Mouse (Mus musculus): ENCODE data around the gene As3mt. TPM values are rescaled to one million over a fixed set of nuclear protein-coding genes. Genes with fewer than 3 reads are reported as not detected.

As3mt gene
- 36.4 TPM for polyA plus RNA-seq (2014; fragmentation: Illumina TruSeq; extraction: RNeasy Lipid Tissue Mini Kit (QIAGEN cat#74804); ENCODE audit: low read depth, low replicate concordance)

DNA sequence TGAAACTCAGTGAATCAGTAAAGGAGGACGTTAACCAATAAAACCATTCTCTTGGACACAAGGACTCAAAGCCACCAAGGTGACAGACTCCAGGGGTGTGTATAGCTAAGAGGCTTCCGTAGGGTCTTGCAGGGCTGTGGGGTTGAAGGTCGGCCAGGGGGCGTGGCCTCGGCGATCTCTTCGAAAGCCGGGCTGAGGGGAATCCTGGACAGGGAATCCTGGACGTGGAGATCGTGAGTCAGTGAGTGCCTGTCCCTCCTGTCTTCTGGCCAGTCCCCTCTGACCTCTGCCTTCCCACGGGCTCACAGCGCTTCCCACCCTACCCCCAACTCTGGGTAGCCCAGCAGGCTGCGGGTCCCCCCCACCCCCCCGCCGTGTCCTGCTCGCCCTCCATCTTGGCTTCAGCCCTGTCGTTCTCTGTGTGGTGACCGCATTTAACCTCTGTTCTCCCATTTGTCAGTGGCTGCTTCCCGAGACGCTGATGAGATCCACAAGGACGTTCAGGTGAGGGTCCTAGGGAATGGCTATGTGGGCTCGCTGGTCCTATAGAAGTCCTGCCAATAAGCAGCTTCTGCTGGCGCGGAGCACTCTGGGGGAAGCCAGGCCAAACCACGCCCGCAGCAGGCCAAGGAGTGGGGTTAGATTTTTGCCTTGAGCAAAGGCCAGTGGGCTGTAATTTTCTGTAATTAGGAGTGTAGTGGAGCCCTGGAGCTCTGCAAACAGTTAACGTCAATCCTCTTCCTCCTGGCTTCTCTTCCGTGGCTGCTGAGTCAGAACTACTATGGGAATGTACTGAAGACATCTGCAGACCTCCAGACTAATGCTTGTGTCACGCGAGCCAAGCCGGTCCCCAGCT lies at the start of gene As3mt:
TSS of gene As3mt (plus strand) at position 163 of the 856 bp plus-strand sequence.

DNA sequence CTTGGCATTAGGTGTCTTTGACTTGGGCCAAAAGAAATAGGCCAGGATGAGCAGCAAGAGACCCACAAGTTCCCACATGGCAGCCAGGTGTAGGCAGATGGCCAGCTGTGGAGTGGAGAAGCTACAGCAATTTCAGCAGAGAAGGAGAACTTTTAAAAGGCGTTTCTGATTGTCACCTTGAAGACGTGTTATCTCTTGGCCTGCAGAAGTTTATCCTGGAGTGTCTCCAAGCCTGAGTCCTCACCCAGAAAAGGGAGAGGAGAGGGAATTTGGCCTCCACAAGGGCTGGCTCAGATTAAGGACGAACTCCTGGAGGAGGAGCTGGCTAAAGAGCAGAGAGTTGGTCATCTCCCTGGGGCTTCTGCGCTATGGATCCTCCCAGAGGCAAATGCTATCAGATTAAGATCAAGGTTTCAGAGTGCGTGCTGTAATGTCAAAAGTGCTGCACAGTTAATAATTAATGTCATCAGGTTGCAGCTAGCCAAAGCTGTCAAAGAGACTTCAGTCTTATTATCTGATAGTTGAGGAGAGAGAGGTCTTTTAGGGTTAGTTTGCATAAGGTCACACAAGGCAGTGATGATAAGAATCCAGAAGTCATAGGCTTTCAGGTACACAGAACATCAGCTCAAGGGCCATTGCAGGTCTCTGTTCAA lies 34.4 kb upstream of the As3mt start, which contains the start of gene Cyp17a1:
TSS of gene Cyp17a1 (minus strand) at position 407 of the 653 bp plus-strand sequence.

DNA sequence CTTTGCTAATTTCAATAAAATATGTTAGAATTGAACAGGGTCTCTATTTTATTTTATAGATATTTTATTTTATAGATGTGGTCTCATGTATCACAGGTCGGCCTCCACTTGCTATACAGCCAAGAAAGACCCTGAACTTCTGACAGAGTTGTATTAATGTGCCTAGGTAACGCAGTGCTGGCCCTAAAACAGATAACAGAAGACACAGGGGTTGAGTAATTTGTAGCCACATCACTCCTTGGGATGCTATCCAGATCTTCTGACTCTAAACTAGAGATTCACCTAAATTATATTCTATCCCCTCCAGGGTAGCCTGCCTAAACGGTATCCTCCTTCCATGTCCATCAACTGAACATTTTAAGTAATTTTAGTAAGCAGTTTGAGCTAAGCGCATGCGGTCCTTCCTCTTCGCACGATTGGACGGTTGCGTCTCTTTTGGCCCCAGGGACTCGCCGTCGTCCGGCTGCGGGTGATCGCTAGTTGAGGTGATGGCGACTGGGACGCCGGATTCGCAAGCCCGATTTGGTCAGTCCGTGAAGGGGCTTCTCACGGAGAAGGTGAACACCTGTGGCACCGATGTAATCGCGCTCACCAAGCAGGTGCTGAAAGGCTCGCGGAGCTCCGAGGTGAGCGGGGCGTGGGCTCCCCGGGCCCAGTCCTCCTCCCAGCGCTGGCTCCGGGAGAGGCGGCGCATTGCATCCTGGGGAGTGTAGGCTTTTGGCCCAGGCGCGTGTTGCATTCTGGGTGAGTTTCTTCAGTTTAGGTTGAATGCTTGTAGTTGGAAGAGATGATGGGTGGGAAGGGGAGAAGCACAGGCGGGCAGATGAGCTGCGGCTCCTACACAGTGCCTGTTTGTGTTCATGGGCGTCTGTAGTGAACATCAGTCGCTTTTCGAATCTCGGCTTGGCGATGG lies 17.5 kb upstream of the As3mt start, which contains the start of gene Borcs7:
TSS of gene Borcs7 (plus strand) at position 447 of the 913 bp plus-strand sequence.

DNA sequence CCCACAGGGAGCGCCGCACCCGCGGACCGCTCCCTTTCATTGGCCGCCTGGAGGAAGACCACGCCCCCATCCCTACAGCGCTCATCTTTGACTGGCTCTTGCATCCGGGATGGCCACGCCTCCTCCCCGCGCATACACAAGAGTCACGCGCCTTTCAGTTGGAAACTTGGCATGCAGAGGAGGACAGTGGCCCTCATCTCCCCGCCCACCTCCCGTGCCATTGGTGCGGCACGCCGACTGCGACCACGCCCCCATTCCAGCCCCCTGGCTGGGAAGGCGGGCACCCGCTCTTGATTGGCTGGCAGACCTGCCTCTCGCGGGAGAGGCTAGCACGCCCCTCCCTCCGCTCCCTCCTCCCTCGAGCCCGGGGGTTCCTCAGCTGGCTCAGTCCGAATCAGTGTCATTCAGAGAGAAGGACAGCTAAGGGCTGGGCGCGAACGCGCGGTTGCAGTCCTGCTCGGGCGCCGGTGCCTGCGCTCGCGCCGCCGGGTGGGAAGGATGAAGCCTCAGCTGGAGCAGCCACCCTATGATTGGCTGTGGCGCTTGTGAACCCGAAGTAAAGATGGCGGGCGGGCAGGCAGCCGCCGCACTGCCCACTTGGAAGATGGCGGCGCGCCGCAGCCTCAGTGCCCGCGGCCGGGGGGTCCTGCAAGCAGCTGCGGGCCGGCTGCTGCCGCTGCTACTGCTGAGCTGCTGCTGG lies 54.1 kb downstream of the As3mt start, which contains the start of gene Cnnm2:
TSS of gene Cnnm2 (plus strand) at position 350 of the 700 bp plus-strand sequence.

Other genes starting within 250 kb of the As3mt start
- gene Trim8, start 205.8 kb upstream of the As3mt start, polyA plus RNA-seq (2014; fragmentation: Illumina TruSeq; extraction: RNeasy Lipid Tissue Mini Kit (QIAGEN cat#74804); ENCODE audit: low read depth, low replicate concordance), result 2.7 TPM
- 20.6 TPM for gene Arl3, start 134.3 kb upstream of the As3mt start, polyA plus RNA-seq (2014; fragmentation: Illumina TruSeq; extraction: RNeasy Lipid Tissue Mini Kit (QIAGEN cat#74804); ENCODE audit: low read depth, low replicate concordance)
- gene Sfxn2, start 134.1 kb upstream of the As3mt start, polyA plus RNA-seq (2014; fragmentation: Illumina TruSeq; extraction: RNeasy Lipid Tissue Mini Kit (QIAGEN cat#74804); ENCODE audit: low read depth, low replicate concordance), result 31.0 TPM
- gene Wbp1l, start 108.4 kb upstream of the As3mt start, polyA plus RNA-seq (2014; fragmentation: Illumina TruSeq; extraction: RNeasy Lipid Tissue Mini Kit (QIAGEN cat#74804); ENCODE audit: low read depth, low replicate concordance), result 28.1 TPM
- 131 TPM for gene Cyp17a1, start 34.3 kb upstream of the As3mt start, polyA plus RNA-seq (2014; fragmentation: Illumina TruSeq; extraction: RNeasy Lipid Tissue Mini Kit (QIAGEN cat#74804); ENCODE audit: low read depth, low replicate concordance)
- 15.0 TPM for gene Borcs7, start 17.6 kb upstream of the As3mt start, polyA plus RNA-seq (2014; fragmentation: Illumina TruSeq; extraction: RNeasy Lipid Tissue Mini Kit (QIAGEN cat#74804); ENCODE audit: low read depth, low replicate concordance)
- 1.3 TPM for gene Cnnm2, start 54.1 kb downstream of the As3mt start, polyA plus RNA-seq (2014; fragmentation: Illumina TruSeq; extraction: RNeasy Lipid Tissue Mini Kit (QIAGEN cat#74804); ENCODE audit: low read depth, low replicate concordance)

All from liver, adult 10 weeks (tissue).